Mouse (Mus musculus): ENCODE measurements around the gene Nfkb1. TPM values are rescaled to one million over a fixed set of nuclear protein-coding genes. Genes with fewer than 3 reads are reported as not detected.

Nfkb1 gene
- total RNA-seq (2015) = 104 and 105 TPM in 2 replicates
- 181 and 183 TPM in 2 replicates for total RNA-seq (2017)

DNA sequence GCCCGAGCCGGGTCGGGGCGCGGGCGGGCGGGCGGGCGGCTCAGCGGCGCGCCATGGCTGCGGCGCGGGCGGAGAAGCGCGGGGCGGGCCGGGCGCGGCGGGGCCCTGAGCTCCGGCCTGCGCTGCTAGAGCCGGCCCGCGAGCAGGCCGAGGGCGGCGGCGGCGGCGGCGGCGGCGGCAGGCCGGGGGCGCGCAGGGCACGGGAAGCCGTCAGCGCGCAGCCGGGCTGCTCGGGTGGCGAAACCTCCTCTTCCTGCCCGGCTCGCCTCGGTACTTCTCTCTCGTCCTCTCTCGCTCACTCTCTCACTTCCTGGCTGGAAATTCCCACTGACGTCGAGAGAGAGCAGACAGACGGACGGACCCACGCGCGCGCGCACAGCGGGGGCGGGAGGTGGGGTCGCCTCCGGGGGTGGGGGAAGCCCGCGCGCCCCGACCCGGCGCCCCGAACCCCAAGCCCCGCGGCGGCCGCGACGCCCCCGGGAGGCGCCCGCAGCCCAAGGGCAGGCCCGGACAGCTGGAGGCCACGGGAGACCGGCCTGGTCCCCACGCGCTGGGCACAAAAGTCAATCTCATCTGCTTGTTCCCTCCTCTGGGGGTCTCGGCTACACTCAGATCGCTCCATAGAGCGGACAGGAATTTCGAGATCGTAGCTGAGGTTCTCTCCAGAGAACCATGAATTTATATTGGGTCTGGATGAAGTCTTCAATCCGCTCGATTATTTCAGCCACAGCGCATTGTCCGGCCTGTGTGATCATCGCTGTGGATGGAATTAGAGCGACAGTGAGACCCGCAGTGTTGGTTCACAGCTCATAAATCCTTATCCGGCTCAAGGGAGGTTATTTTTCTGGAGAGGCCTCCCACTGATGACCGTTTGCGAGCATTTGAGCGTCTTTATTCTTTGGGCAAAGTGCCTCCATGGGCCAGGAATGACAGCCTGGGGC, at the start of gene Nfkb1:
Nfkb1 (minus strand) TSS at position 357 of the 941 bp plus-strand sequence.
- peak; percentile 76 for ATAC-seq (ENCODE audit: poor library complexity, severe bottlenecking)

GRCm38 (mm10) chr3:135740711-135741110, 49.4 kb upstream of the Nfkb1 start:
- no peak for ATAC-seq (ENCODE audit: poor library complexity, severe bottlenecking)

DNA sequence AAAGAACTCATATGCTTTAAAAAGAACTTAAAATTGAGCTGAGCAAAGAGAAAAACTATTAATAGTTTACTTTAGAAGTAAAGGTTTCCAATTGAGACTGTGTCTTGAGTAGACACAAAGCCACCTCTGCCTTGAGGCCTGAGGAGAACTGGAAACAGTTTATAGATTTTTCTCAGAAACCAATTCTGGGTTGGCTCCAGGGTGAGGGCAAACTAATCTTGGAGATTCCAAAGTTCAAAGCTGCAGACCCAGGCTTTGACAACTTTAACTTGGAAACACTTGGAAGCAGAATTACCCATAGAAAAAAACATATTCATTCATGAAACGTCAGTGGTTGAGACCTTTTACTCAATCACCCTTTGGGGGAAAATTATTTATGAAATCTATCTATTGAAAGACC, 43.4 kb upstream of the Nfkb1 start:
- no peak for ATAC-seq (ENCODE audit: poor library complexity, severe bottlenecking)

GRCm38 (mm10) chr3:135732747-135733445, 41.5 kb upstream of the Nfkb1 start:
- ATAC-seq (ENCODE audit: poor library complexity, severe bottlenecking) = no peak

DNA sequence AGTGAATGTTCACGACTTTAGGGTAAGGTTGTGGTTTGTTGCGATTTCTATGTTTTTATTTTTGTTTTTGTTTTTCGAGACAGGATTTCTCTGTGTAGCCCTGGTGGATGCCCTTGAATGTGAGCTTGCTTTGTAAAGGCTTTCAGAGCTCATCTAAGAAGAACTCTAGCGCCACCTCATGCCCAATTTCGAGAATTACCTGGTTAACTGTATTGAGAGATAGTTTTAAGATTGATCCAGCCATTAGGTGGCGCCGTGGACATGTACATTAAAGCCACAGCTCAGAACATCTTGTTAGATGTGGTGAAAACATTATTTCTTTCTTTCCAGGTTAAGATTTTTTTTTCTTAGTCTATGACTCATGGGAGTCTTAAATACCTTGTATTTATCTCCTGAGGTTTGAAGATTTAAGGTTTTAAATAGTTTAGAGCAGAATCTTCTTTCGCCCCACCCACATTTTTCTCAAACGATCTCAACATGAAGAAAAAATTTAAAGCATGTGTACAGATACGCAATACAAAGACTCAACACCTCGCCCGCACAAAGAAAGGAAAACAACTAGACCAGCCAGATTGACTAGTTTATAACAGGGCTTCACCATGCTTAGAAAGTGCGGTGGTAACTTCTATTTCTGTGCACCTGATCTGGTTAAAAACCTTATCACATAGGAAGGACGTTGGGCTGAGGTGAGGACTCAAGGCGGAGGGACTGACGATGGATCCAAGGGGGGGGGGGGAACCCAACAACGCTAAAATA, 40.1 kb upstream of the Nfkb1 start:
- ATAC-seq (ENCODE audit: poor library complexity, severe bottlenecking) = peak; percentile 100

DNA sequence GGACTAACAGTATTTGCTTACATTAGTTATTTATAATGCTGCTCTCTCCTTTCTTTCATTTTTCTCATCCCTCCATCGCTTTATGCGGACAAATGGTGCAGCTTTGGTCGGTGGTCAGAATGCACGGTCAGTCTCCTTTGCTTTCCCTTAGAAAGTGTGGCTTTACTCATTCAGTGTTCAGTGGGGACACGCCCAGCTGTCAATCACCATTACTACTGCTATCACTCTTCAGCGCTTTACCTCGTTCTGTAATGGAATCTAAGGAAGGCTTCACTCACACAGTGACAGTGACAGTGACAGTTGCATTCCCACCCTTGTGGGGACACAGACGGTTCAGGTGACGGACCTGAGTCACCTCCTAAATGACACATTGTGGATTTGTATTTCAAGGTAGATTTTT, 39.4 kb upstream of the Nfkb1 start:
- ATAC-seq (ENCODE audit: poor library complexity, severe bottlenecking) = no peak

- ATAC-seq (ENCODE audit: poor library complexity, severe bottlenecking) = no peak
Observed at GRCm38 (mm10) chr3:135729575-135729974, 38.2 kb upstream of the Nfkb1 start.

- ATAC-seq (ENCODE audit: poor library complexity, severe bottlenecking) = no peak
Observed at GRCm38 (mm10) chr3:135728900-135729299, 37.6 kb upstream of the Nfkb1 start.

- no peak for ATAC-seq (ENCODE audit: poor library complexity, severe bottlenecking)
Observed at GRCm38 (mm10) chr3:135727339-135727738, 36.0 kb upstream of the Nfkb1 start.

- no peak for ATAC-seq (ENCODE audit: poor library complexity, severe bottlenecking)
Observed at GRCm38 (mm10) chr3:135726521-135727275, 35.4 kb upstream of the Nfkb1 start.

DNA sequence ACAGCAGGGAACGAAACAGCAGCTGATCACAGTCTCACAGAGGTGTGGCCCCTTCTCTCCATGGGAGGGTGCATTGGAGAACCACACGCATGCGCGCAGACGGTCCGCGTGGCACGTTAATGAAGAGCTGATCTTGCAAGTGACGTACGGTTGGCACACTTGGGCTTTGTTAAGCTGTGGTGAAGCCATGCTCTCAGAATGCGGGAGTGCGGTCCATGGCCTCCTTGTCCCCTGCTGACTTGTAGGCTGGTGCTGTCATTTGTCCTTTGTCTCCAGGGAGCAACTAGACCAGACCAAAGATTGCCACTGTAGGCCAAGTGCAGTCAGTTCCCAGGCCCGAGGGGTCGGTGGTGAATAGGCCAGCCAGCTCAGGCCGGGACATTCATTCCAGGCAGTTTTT, 34.7 kb upstream of the Nfkb1 start:
- no peak for ATAC-seq (ENCODE audit: poor library complexity, severe bottlenecking)

DNA sequence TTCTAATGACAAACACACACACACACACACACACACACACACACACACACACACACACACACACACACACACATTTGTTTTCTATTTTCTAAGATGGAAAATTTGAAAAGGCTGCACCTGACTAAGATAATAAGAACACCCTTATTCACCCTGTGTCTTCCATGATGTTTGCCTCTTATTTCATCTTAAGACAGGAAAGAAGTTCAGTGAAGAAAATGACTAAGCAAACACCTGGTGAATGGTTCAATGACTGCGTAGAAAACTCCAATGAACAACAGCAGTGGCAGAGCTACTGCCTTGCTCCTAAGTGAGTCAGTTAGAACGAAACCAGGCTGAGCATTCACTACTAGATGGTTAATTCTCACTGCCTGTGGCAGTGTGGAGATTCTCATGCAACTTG, 30.8 kb upstream of the Nfkb1 start:
- ATAC-seq (ENCODE audit: poor library complexity, severe bottlenecking) = no peak

GRCm38 (mm10) chr3:135719969-135720368, 28.6 kb upstream of the Nfkb1 start:
- peak; percentile 83 for ATAC-seq (ENCODE audit: poor library complexity, severe bottlenecking)

DNA sequence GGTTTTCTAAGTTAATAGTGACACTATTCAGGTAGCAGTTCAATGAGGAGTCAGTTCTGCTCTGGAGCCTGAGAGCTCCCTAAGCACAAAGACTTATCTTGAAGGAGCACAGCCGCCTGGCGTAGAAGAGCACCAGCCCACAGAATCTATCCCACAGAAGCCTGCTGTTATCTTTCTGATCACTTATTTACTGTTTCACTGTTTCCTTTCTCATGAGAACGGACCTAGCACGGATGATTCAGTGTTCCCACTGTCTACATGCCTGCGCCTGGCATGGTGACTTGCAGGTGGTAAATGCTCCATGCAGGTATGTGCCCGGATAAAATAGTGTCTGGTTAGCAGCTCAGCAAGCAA, 27.8 kb upstream of the Nfkb1 start:
- ATAC-seq (ENCODE audit: poor library complexity, severe bottlenecking) = peak; percentile 11; the same call in 1 of the 2 replicates

- peak; percentile 30 for ATAC-seq (ENCODE audit: poor library complexity, severe bottlenecking)
Observed at GRCm38 (mm10) chr3:135718323-135719178, 27.2 kb upstream of the Nfkb1 start.

DNA sequence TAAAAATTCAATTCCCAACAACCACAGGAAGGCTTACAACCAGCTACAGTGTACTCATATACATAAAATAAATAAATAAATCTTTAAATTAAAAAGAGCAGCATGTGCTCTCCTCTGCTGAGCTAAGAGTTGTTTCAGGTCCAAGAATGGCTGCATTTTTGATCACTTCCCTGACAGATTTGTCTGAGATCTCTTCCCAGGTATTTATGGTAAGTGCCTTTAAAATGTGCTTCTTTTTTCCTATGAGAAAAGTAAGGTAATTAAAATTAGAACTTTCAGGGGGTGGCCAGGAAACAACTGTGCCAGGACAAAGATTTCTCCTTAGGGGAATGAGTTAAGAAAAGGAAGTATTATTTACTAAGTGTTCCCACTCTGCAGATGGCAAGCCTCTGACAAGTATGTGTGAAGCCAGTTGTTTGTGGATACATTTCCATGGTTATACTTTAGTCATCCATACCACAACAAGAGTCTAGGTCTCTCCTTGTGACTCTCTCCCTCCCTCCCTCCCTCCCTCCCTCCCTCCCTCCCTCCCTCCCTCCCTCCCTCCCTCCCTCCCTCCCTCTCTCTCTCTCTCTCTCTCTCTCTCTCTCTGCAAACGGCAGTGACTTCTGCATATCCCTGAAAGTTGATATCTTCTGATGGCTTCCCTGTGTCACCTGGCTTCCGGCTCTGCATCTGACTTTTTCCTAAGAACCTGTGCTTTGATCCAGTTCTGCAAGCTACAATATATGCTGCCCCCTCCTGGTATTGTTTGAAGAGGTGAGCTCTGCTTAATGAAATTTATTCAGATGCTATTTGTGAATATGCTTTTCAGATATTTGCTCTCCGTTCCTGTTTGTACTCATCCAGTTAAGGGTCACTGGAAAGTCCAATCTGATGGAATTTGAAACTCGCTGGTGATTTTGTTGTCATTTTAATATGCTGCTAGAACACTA, 21.9 kb upstream of the Nfkb1 start:
- peak; percentile 16; the same call in 1 of the 2 replicates for ATAC-seq (ENCODE audit: poor library complexity, severe bottlenecking)

DNA sequence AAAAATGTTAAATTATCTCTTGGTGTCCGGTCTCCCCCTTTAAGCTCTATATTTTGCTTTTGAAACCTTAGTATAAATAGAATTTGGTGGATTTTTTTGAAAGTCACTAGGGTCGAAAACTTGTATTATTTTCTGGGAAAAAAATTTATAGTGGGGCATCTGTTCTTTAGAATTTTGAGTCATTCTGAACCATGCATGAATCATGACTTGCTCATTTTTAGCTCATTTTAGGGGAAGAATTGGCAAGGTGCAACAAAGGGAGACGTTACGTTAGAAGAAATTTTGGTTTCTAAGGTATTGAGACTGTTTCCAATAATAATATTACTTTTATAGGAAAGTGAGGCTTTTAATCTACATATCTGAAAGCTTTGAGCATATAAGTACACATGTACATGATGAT, 20.3 kb upstream of the Nfkb1 start:
- no peak for ATAC-seq (ENCODE audit: poor library complexity, severe bottlenecking)

DNA sequence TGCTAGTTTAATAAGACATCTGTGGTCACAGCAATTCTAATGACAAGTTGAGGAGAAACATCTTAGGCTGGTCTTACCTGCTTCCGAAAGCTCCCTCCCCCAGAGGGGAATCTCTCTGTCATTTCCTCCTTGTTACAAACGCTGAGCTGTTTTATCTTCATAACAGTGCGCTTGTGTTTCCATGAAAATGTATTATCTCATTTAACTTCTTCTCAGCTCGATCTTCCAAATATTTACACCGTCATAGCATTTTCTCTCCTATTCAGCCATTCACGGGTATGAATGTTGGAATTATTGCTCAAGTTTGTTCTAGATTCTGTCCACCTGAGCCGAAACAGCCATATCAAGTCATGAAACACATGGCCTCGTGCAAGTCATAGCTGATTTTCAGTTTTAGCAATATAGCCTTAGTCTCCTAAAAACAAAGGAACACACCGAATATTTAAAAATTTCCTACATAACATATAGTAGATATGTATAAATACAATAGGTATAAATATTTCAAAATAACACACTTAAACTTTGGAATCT, 19.8 kb upstream of the Nfkb1 start:
- ATAC-seq (ENCODE audit: poor library complexity, severe bottlenecking) = no peak
